Mouse (Mus musculus) adrenal gland, postnatal 36 days (tissue): Measurements from ENCODE around the gene Wwp2. TPM values are rescaled to one million over a fixed set of nuclear protein-coding genes. Genes with fewer than 3 reads are reported as not detected.
A peak's percentile ranks its signal among the peaks of the same experiment; 100 is the strongest.
"Not testable (repeated sequence)": the region's sequence is repeated elsewhere in the genome, so short reads cannot be mapped to it uniquely, and the experiment has no call there.

ENCODE experiments used
- DNase-seq, 2 experiments: peaks; one replicate each; pipeline ENCODE4 v3.0.0; 2021; ENCODE audit warnings: mixed read lengths in 1 of 2
- total RNA-seq, 2 experiments: library from RNA; stranded (reverse); gene quantifications; 2 replicates each; pipeline ENCODE4 v1.2.3; 2021

Gene Wwp2
- total RNA-seq, 2 experiments from 2014 or later = 32.3 to 43.3 TPM

GRCm38 (mm10) chr8:107476786-107477185, 40.6 kb downstream of the Wwp2 start:
- not testable (repeated sequence) for DNase-seq

- DNase-seq = no peak
These were observed 42.6 kb downstream of the Wwp2 start for GRCm38 (mm10) chr8:107478728-107479127.

GRCm38 (mm10) chr8:107480436-107480835, 44.3 kb downstream of the Wwp2 start:
- no peak for DNase-seq

GRCm38 (mm10) chr8:107483250-107483649, 47.1 kb downstream of the Wwp2 start:
- no peak for DNase-seq

- DNase-seq = no peak
These were observed 48.8 kb downstream of the Wwp2 start for GRCm38 (mm10) chr8:107484956-107485355.

GRCm38 (mm10) chr8:107488551-107488950, 52.4 kb downstream of the Wwp2 start:
- DNase-seq = peak in 1 of 2 experiments; percentile 37

- DNase-seq = no peak
These were observed 52.9 kb downstream of the Wwp2 start for GRCm38 (mm10) chr8:107489086-107489485.

- no peak for DNase-seq
These were observed 53.8 kb downstream of the Wwp2 start for GRCm38 (mm10) chr8:107489921-107490320.

- DNase-seq = no peak
These were observed 54.5 kb downstream of the Wwp2 start for GRCm38 (mm10) chr8:107490649-107491048.

GRCm38 (mm10) chr8:107491212-107491611, 55.0 kb downstream of the Wwp2 start:
- DNase-seq = no peak

- no peak for DNase-seq
These were observed 55.7 kb downstream of the Wwp2 start for GRCm38 (mm10) chr8:107491831-107492230.

GRCm38 (mm10) chr8:107492802-107493201, 56.6 kb downstream of the Wwp2 start:
- no peak for DNase-seq

GRCm38 (mm10) chr8:107495425-107495824, 59.3 kb downstream of the Wwp2 start:
- no peak for DNase-seq

- no peak for DNase-seq
These were observed 61.5 kb downstream of the Wwp2 start for GRCm38 (mm10) chr8:107497708-107498107.

GRCm38 (mm10) chr8:107498390-107498789, 62.2 kb downstream of the Wwp2 start:
- no peak for DNase-seq

GRCm38 (mm10) chr8:107498806-107499205, 62.6 kb downstream of the Wwp2 start:
- DNase-seq = peak in 1 of 2 experiments; percentile 15

- no peak for DNase-seq
These were observed 63.4 kb downstream of the Wwp2 start for GRCm38 (mm10) chr8:107499519-107499918.

GRCm38 (mm10) chr8:107502407-107502806, 66.2 kb downstream of the Wwp2 start:
- DNase-seq = peak; percentile 25 to 56

GRCm38 (mm10) chr8:107502922-107503321, 66.8 kb downstream of the Wwp2 start:
- DNase-seq = peak; percentile 35 to 64

- DNase-seq = no peak
These were observed 67.2 kb downstream of the Wwp2 start for GRCm38 (mm10) chr8:107503354-107503753.

- peak in 1 of 2 experiments; percentile 40 for DNase-seq
These were observed 68.2 kb downstream of the Wwp2 start for GRCm38 (mm10) chr8:107504239-107504985.

- DNase-seq = no peak
These were observed 69.1 kb downstream of the Wwp2 start for GRCm38 (mm10) chr8:107505271-107505670.

GRCm38 (mm10) chr8:107507019-107507418, 70.9 kb downstream of the Wwp2 start:
- no peak for DNase-seq

- no peak for DNase-seq
These were observed 74.0 kb downstream of the Wwp2 start for GRCm38 (mm10) chr8:107510204-107510603.
